Mouse (Mus musculus) forebrain, postnatal 0 days (tissue): ENCODE measurements around the gene B3gat2. TPM values are rescaled to one million over a fixed set of nuclear protein-coding genes. Genes with fewer than 3 reads are reported as not detected.

Source experiments
- ATAC-seq: fragments of 200-750 bp; cut with Nextera tagmentation; 2 replicates; pipeline ENCODE4 v1.8.0; 2017; ENCODE audit warnings: mild to moderate bottlenecking, moderate library complexity
- DNase-seq: peaks from one replicate; pipeline ENCODE4 v3.0.0-alpha.2; 2015
- H3K27ac ChIP-seq: fragments of 300-500 bp; sonication (generic); 2 replicates; pipeline ENCODE4 v1.5.1; 2014; ENCODE audit warnings: low read depth, mild to moderate bottlenecking, antibody characterized with exemption, low read length, moderate library complexity, mixed read lengths
- H3K27me3 ChIP-seq: fragments of 300-500 bp; sonication (generic); 2 replicates; pipeline ENCODE4 v1.6.1; 2014; ENCODE audit warnings: mild to moderate bottlenecking, low read length, mixed read lengths; ENCODE audit not compliant: insufficient read depth
- H3K36me3 ChIP-seq: fragments of 300-500 bp; sonication (generic); 2 replicates; pipeline ENCODE4 v1.6.1; 2014; ENCODE audit warnings: mild to moderate bottlenecking, moderate library complexity; ENCODE audit not compliant: insufficient read depth
- H3K4me1 ChIP-seq: fragments of 300-500 bp; sonication (generic); 2 replicates; pipeline ENCODE4 v1.6.1; 2014; ENCODE audit warnings: antibody characterized with exemption; ENCODE audit not compliant: insufficient read depth
- H3K4me2 ChIP-seq: fragments of 300-500 bp; sonication (generic); 2 replicates; pipeline ENCODE4 v1.6.1; 2014; ENCODE audit warnings: low read depth, mild to moderate bottlenecking, moderate library complexity
- H3K4me3 ChIP-seq: fragments of 300-500 bp; sonication (generic); 2 replicates; pipeline ENCODE4 v1.5.1; 2014; ENCODE audit warnings: low read depth, low read length, mixed read lengths
- H3K9ac ChIP-seq: fragments of 300-500 bp; sonication (generic); 2 replicates; pipeline ENCODE4 v1.6.1; 2014; ENCODE audit warnings: mild to moderate bottlenecking
- H3K9me3 ChIP-seq: fragments of 300-500 bp; sonication (generic); 2 replicates; pipeline ENCODE4 v1.6.1; 2016; ENCODE audit warnings: low read length
- CTCF ChIP-seq: sonication (generic); IDR thresholded peaks from 2 replicates; pipeline ENCODE4 v1.5.1; 2016; ENCODE audit warnings: antibody characterized with exemption, control low read depth, low read depth
- WGBS: fragments of 180-500 bp; shearing (Covaris S2); extraction: QIAGEN DNeasy Blood & Tissue Kit; methylation state at CpG from one replicate; pipeline ENCODE4 v1.1.7; 2014; 5-methylcytosine and 5-hydroxymethylcytosine counted together
- polyA plus RNA-seq: library from polyadenylated mRNA; unstranded; fragments of >200 nt; fragmentation: Nextera tagmentation; extraction: Ambion mirVana; gene quantifications from 2 replicates; pipeline ENCODE4 v1.2.1, GENCODE M21; 2015
- total RNA-seq: library from RNA; depleted of rRNA; stranded (reverse); fragments of >200 nt; gene quantifications from 2 replicates; pipeline ENCODE4 v1.2.3, GENCODE M21; 2014; rRNA removed

B3gat2 gene
- total and polyA plus RNA-seq, 2 experiments from 2014 or later = 11.1 to 21.3 TPM

DNA sequence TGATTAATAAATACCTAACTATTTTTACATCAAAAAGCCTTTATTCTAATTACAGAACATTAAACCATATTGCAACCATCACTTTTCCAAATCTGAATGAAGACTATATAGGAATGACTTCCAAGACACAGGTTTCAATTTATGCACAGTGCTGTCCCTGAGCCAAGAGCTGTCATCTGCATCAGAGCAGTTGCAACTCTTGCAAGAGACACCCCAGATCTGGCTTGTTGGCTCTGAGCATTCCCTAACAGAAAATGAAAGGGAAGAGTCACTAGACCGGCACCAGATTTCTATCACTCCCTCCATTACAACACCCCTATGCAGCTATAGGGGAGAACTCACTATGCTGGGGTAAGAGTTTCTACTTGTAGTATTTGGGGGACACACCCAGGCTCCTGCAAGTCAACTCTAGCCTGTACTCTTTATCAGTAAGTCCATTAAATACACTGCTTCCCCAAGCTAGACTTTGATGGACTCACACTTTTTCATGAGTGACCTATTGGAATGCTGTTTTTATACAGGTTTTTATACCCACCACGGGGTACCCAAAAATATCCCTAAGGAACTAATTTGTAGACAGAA, 122.6 kb downstream of the B3gat2 start:
- Histone ChIP-seq H3K9me3 (no peaks in the 10 kb centered on the region), H3K27me3 (no peaks in the 10 kb centered on the region), H3K4me2 (no peak overlapping the region), H3K4me1 (0 out of 2 replicates have a peak, but pooled peaks cover 3% of the 10 kb centered on the region), H3K27ac (no peak overlapping the region), H3K4me3 (no peak overlapping the region), H3K36me3 (no peaks in the 10 kb centered on the region), H3K9ac (no peak overlapping the region)
- no peak for TF ChIP-seq CTCF
- DNase-seq = peak; percentile 33
- peak; percentile 54; the same call in 1 of the 2 replicates for ATAC-seq
- 77% methylated on average over 2 of the region's 2 CpGs for WGBS

DNA sequence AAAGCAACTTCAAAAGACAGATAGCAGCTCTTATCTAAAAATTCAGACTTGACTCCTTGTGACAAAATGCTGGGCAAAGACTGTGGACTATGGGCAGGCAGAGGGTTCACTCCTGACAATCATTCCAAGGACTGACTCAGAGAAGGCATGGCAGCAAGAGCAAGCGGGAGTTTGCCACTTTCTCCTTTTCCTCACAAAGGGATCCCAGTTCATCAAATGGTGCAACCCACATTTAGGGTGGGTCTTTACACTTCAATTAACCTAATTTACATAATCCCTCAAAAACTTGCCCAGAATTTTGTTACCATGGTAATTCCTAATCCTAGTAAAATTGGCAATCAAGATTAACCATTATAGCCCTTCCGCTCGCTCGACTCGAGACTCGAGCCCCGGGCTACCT, 123.4 kb downstream of the B3gat2 start:
- H3K4me2 ChIP-seq = no peak overlapping the region
- peak; percentile 64 for ATAC-seq
- 32% methylated on average over 7 of the region's 7 CpGs for WGBS
- H3K27me3 ChIP-seq = no peaks in the 10 kb centered on the region
- no peaks in the 10 kb centered on the region for H3K36me3 ChIP-seq
- no peaks in the 10 kb centered on the region for H3K9me3 ChIP-seq
- no peak overlapping the region for H3K4me3 ChIP-seq
- no peak overlapping the region for H3K9ac ChIP-seq
- DNase-seq = no peak
- H3K27ac ChIP-seq = no peak overlapping the region
- TF ChIP-seq CTCF = no peak
- H3K4me1 ChIP-seq = 0 out of 2 replicates have a peak, but pooled peaks cover 3% of the 10 kb centered on the region

DNA sequence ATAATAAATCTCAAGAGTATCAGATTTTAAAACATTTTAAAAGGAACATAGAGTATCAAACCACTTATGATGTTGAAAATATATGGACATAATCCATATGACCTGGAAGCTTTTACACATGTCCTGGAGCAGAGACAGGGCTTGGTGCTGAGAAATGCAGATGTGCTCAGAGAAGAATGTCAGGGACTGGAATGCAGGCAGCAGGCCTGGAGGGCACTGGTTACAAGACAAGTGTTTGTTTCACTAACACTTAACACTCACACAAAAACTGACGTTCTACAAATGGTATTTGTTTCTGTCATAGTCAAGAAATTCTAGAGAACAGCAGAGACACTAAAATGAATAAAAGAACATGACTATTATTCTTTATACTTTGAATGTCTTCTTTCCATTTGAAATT, 130.5 kb downstream of the B3gat2 start:
- H3K4me3 ChIP-seq = no peak overlapping the region

More for the DNA sequence above, 130.5 kb downstream of the B3gat2 start:
- DNase-seq = no peak
- Histone ChIP-seq H3K4me1 (no peaks in the 10 kb centered on the region), H3K9me3 (no peaks in the 10 kb centered on the region), H3K27me3 (no peaks in the 10 kb centered on the region), H3K9ac (no peak overlapping the region), H3K4me2 (no peak overlapping the region), H3K36me3 (no peaks in the 10 kb centered on the region), H3K27ac (no peak overlapping the region)
- ATAC-seq = no peak
- WGBS = 43% methylated on average over 1 of the region's 1 CpGs
- no peak for TF ChIP-seq CTCF

Other genes starting within 250 kb of the B3gat2 start
- gene Smap1, start 160.6 kb downstream of the B3gat2 start, total RNA-seq = 74.5 and 80.5 TPM in 2 replicates
- gene Smap1, start 160.6 kb downstream of the B3gat2 start, polyA plus RNA-seq = 131 and 152 TPM in 2 replicates
- gene Sdhaf4, start 243.9 kb downstream of the B3gat2 start, total RNA-seq = 44.1 and 62.4 TPM in 2 replicates
- gene Sdhaf4, start 243.9 kb downstream of the B3gat2 start, polyA plus RNA-seq = 111 and 136 TPM in 2 replicates